Mouse (Mus musculus) gastrocnemius, postnatal 14 days (tissue): ENCODE data around the gene Olfr1178. TPM values are rescaled to one million over a fixed set of nuclear protein-coding genes. Genes with fewer than 3 reads are reported as not detected.

ENCODE experiments used
- DNase-seq: peaks from one replicate; pipeline ENCODE4 v3.0.0; 2021; ENCODE audit warnings: mixed read lengths
- intact Hi-C: fragments of 180-260 bp; cut with DNase I; formaldehyde crosslinking; loops from one replicate; pipeline ENCODE4 v1.15.1; 2025; ENCODE audit warnings: low total_unique reads
- long read RNA-seq, 2 experiments: library from polyadenylated mRNA; stranded (forward); transcript quantifications; one replicate each; pipeline ENCODE4 v2.0.0; 2021
- total RNA-seq, 2 experiments: library from RNA; stranded (reverse); gene quantifications; 2 replicates each; pipeline ENCODE4 v1.2.3; 2021

Olfr1178 gene
- total RNA-seq, result not detected
- long read RNA-seq, experiment 1, result 0 reads
- long read RNA-seq, experiment 2, result 0 reads

- DNase-seq, result no peak
- intact Hi-C loops, result no loop called here
These were observed at the start of gene Olfr1178 for GRCm38 (mm10) chr2:88386762-88387161. TSS of gene Olfr1178 (plus strand) at chr2:88387062.

DNA sequence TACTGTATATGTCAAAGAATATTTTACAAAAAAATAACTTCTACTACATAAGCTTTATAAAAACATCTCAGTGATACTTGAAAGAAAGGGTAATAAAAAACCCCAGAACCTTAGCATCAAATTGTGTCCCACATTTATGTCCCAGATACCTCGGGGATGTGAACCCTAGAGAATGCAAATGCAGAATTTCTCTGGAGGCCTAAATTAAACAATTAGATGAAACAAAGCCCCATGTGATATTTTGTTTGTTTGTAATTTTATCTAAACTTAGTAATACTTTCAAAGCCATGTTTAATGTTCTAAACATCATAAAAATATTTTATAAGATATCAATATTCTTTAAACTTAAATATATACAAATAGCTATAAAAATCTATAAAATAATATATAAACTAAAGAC lies 40.5 kb upstream of the Olfr1178 start, which contains the start of gene Olfr1177-ps:
Gene Olfr1177-ps, minus strand, starts transcription at position 101 of the 400 bp plus-strand sequence.
- DNase-seq, result no peak
- intact Hi-C loops, result no loop called here

- intact Hi-C loops, result no loop called here
- no peak for DNase-seq
These were observed 30.6 kb upstream of the Olfr1178 start for GRCm38 (mm10) chr2:88356304-88356703.

DNA sequence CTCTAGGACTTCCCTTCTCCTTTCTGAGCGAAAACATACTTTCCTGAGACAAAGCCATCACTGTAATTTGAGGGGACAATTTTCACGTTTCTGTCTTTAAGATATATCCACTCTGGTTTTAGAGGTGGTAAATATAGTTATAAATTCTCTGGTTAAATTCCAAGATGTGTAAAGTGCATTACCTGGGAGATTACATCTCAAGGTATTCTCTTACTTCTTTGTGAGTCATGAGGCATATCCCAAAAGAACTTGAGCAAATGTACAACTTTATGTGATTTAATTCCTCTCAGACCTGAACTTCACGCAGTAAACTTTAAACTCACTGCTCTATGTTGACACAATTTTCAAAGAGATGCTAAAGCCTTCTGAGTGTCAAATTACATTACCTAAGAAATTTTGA lies 19.5 kb downstream of the Olfr1178 start, which contains the start of gene Olfr1179:
Gene Olfr1179, minus strand, starts transcription at position 101 of the 400 bp plus-strand sequence.
- intact Hi-C loops, result no loop called here
- no peak for DNase-seq

DNA sequence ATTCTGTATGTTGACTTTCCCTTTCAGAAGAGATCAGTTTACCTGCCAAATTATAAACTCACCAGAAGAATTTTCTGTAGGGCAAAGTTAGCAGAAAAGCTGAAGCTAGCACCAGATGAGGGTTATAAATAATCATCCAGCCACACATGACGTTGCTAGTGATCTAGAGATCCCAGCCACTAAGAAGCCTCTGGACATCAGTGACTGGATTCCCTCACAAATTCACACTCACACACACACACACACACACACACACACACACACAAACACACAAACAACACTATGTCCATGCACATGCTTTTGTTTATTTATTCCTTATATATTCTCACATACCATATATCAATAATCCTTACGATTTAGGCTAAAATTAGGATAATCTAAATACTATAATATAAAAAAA lies 32.2 kb downstream of the Olfr1178 start, which contains the start of gene Olfr1180:
Gene Olfr1180, minus strand, starts transcription at position 101 of the 400 bp plus-strand sequence.
- intact Hi-C loops, result no loop called here

GRCm38 (mm10) chr2:88426071-88426470 lies 39.2 kb downstream of the Olfr1178 start, which contains the start of gene Olfr1181:
TSS of gene Olfr1181 (minus strand) at chr2:88426171.
- intact Hi-C loops, result no loop called here
- no peak for DNase-seq

More for the DNA sequence above, 32.2 kb downstream of the Olfr1178 start, which contains the start of gene Olfr1180:
- no peak for DNase-seq

DNA sequence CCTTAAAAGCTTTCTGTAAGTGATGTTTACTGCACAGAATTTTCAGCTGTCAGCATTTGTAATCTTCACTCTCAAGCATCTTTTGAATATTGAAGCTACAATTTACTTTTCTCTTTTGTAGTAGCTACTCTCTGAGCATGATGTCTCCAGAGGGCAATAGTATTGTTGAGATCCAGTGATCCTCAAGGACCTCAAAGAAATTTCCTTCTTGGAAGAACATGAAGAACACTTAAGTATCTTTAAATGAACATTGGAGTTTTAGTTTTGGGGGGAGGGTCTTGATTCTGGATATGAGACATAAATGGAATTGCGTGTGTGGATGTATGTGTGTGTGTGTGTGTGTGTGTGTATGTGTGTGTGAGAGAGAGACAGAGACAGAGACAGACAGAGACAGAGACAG lies 62.2 kb downstream of the Olfr1178 start, which contains the start of gene Gm13757:
Gene Gm13757, minus strand, starts transcription at position 101 of the 400 bp plus-strand sequence.
- intact Hi-C loops, result no loop called here
- DNase-seq, result no peak

Other genes starting within 250 kb of the Olfr1178 start
- gene Olfr1167, start 231.9 kb upstream of the Olfr1178 start, total RNA-seq, result not detected
- not detected for gene Olfr1168, start 205.2 kb upstream of the Olfr1178 start, total RNA-seq
- gene Olfr1170, start 158.7 kb upstream of the Olfr1178 start, total RNA-seq, result not detected
- gene Olfr1173, start 107.2 kb upstream of the Olfr1178 start, total RNA-seq, result not detected
- not detected for gene Olfr1174-ps, start 71.9 kb upstream of the Olfr1178 start, total RNA-seq
- gene Olfr1175-ps, start 59.8 kb upstream of the Olfr1178 start, total RNA-seq, result not detected
- not detected for gene Olfr1176, start 50.3 kb upstream of the Olfr1178 start, total RNA-seq
- not detected for gene Olfr1177-ps, start 40.6 kb upstream of the Olfr1178 start, total RNA-seq
- not detected for gene Olfr1179, start 19.4 kb downstream of the Olfr1178 start, total RNA-seq
- gene Olfr1180, start 32.1 kb downstream of the Olfr1178 start, total RNA-seq, result not detected
- gene Olfr1181, start 39.1 kb downstream of the Olfr1178 start, total RNA-seq, result not detected
- gene Gm13757, start 62.1 kb downstream of the Olfr1178 start, total RNA-seq, result not detected
- not detected for gene Olfr1183, start 67.8 kb downstream of the Olfr1178 start, total RNA-seq
- gene Olfr1184, start 96.5 kb downstream of the Olfr1178 start, total RNA-seq, result not detected
- not detected for gene Olfr1185-ps1, start 106.3 kb downstream of the Olfr1178 start, total RNA-seq
- not detected for gene Olfr1186, start 131.5 kb downstream of the Olfr1178 start, total RNA-seq
- gene Olfr1188, start 169.9 kb downstream of the Olfr1178 start, total RNA-seq, result not detected
- not detected for gene Olfr1189, start 199.4 kb downstream of the Olfr1178 start, total RNA-seq